8 mouse cellular contexts compared by ENCODE assay signal in the genomic region with DNA sequence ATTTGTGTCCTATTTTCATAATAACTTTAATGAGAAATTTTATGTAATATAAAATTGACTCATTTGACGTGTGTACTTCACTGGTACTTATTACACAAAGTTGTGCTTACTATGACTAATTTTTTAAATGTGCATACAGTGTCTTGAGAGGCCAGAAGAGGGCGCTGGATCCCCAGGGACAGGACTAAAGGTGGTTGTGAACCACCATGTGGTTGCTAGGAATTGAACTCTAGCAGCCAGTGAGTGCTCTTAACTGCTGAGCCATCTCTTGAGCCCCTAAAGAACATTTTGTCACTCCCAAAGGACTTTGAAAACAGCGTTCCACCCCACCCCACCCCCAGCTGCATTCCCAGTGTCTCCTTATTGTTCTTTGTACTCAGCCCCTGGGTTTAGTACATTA.
DNase-seq lines count a peak whose midpoint lies in the region; ATAC-seq and TF ChIP-seq lines count a peak whose summit lies in the region.
"Had no signal": no experiment of that assay in that cellular context is flagged by ENCODE, and none has a peak within 500 bp of the region (broad histone marks: within the 10 kb centered on the region; RNA-seq: fewer than 3 reads in every experiment).

No protein-coding gene starts in this region.

- no peaks in the 10 kb centered on the region for H3K9me3 ChIP-seq in liver, embryonic 12.5 days (replicated peaks)
- H3K9me3 ChIP-seq in intestine, embryonic 15.5 days, result no peaks in the 10 kb centered on the region
- H3K9me3 ChIP-seq: megakaryocyte, embryonic 14.5 days had no signal

- WGBS in liver, adult 2 months, result 43% methylated on average over 3 of the region's 3 CpGs
- WGBS in liver, embryonic 12.5 days (ENCODE audit: insufficient replicate concordance), result 38% methylated on average over 3 of the region's 3 CpGs
- 64% methylated on average over 3 of the region's 3 CpGs for WGBS in intestine, embryonic 15.5 days

- H3K27ac ChIP-seq in liver, adult 2 months (replicated peaks; ENCODE audit: insufficient read depth, low read depth, low read length), result no peak overlapping the region
- no peak overlapping the region for H3K27ac ChIP-seq in liver, embryonic 12.5 days
- H3K27ac ChIP-seq in bone marrow macrophage, adult 2 months (ENCODE audit: insufficient read depth, low read depth, low read length), result no peak overlapping the region
- no peak overlapping the region for H3K27ac ChIP-seq in intestine, embryonic 15.5 days

- H3K36me3 ChIP-seq in liver, adult 2 months (ENCODE audit: control insufficient read depth, insufficient read depth, low read length), result no peaks in the 10 kb centered on the region
- H3K36me3 ChIP-seq in liver, embryonic 12.5 days, result no peaks in the 10 kb centered on the region
- no peaks in the 10 kb centered on the region for H3K36me3 ChIP-seq in intestine, embryonic 15.5 days

- no peaks in the 10 kb centered on the region for H3K27me3 ChIP-seq in liver, adult 2 months (ENCODE audit: control insufficient read depth, insufficient read depth, low read length)
- H3K27me3 ChIP-seq in liver, embryonic 12.5 days (replicated peaks), result no peaks in the 10 kb centered on the region
- H3K27me3 ChIP-seq in intestine, embryonic 15.5 days (replicated peaks), result no peaks in the 10 kb centered on the region
- H3K27me3 ChIP-seq: megakaryocyte, embryonic 14.5 days had no signal

- no peaks in the 10 kb centered on the region for H3K79me2 ChIP-seq in liver, adult 2 months (ENCODE audit: control insufficient read depth, insufficient read depth, low read length)

- peak; percentile 65; the same call in 1 of the 2 replicates for TF ChIP-seq CTCF in liver, adult 2 months (IDR thresholded peaks at IDR 0.05; ENCODE audit: low read depth, low read length)
- peak; percentile 53; the same call in 1 of the 2 replicates for TF ChIP-seq CTCF in bone marrow macrophage, adult 2 months (IDR thresholded peaks at IDR 0.05; ENCODE audit: low read depth, low read length)

- no peak for TF ChIP-seq POLR2A in liver, adult 2 months (IDR thresholded peaks at IDR 0.05; ENCODE audit: extremely low read depth, insufficient read depth, low read length)
- TF ChIP-seq POLR2A in bone marrow macrophage, adult 2 months (IDR thresholded peaks at IDR 0.05; ENCODE audit: borderline replicate concordance, low read depth, low read length), result no peak

- H3K9ac ChIP-seq in liver, adult 2 months (ENCODE audit: low read depth, low read length), result no peak overlapping the region
- no peak overlapping the region for H3K9ac ChIP-seq in liver, embryonic 12.5 days
- no peak overlapping the region for H3K9ac ChIP-seq in intestine, embryonic 15.5 days

- H3K4me3 ChIP-seq in liver, adult 2 months (ENCODE audit: insufficient read depth, low read depth, low read length), result no peak overlapping the region
- no peak overlapping the region for H3K4me3 ChIP-seq in liver, embryonic 12.5 days
- H3K4me3 ChIP-seq in bone marrow macrophage, adult 2 months (ENCODE audit: insufficient read depth, low read length), result no peak overlapping the region
- no peak overlapping the region for H3K4me3 ChIP-seq in intestine, embryonic 15.5 days (replicated peaks)
- H3K4me3 ChIP-seq: megakaryocyte, embryonic 14.5 days had no signal

- no peak overlapping the region for H3K4me2 ChIP-seq in liver, embryonic 12.5 days
- H3K4me2 ChIP-seq in intestine, embryonic 15.5 days (replicated peaks), result no peak overlapping the region

- ATAC-seq in liver, embryonic 12.5 days, result no peak
- no peak for ATAC-seq in intestine, embryonic 15.5 days

- peak; percentile 65 for DNase-seq in liver, adult 2 months (ENCODE audit: extremely low read depth, low read depth, low spot score)
- DNase-seq in MN1 (ENCODE audit: low spot score), result peak; percentile 51
- DNase-seq in induced T-regulatory cell, adult 2 months (ENCODE audit: low read depth), result peak; percentile 84
- peak; percentile 79 for DNase-seq in naive thymus-derived CD4-positive, alpha-beta T cell, adult 2 months (ENCODE audit: low read depth)

- peaks cover 4% of the 10 kb centered on the region for H3K4me1 ChIP-seq in liver, adult 2 months (ENCODE audit: control insufficient read depth, insufficient read depth, low read length)
- H3K4me1 ChIP-seq in liver, embryonic 12.5 days, result 0 out of 2 replicates have a peak, but pooled peaks cover 4% of the 10 kb centered on the region
- peaks cover 12% of the 10 kb centered on the region for H3K4me1 ChIP-seq in bone marrow macrophage, adult 2 months (ENCODE audit: control insufficient read depth, insufficient read depth, low read length)
- H3K4me1 ChIP-seq in intestine, embryonic 15.5 days (replicated peaks), result no peaks in the 10 kb centered on the region
